Mouse (Mus musculus): ENCODE measurements around the gene Nptx1. TPM values are rescaled to one million over a fixed set of nuclear protein-coding genes. Genes with fewer than 3 reads are reported as not detected.

Gene Nptx1
- polyA plus RNA-seq (2015; fragmentation: Nextera tagmentation; extraction: Ambion mirVana) = 1.2 and 1.8 TPM in 2 replicates

- ATAC-seq (ENCODE audit: insufficient number of reproducible peaks, low FRiP score, low TSS enrichment, low read depth) = no peak
- peak within 1 kb of the TSS; percentile 37; the same call in 1 of the 2 replicates for H3K9ac ChIP-seq
- peaks cover 98% of the 10 kb centered on the region for H3K27me3 ChIP-seq
- H3K4me1 ChIP-seq = peaks cover 40% of the 10 kb centered on the region
- H3K4me2 ChIP-seq = peak within 1 kb of the TSS; percentile 99
- H3K36me3 ChIP-seq = no peaks in the 10 kb centered on the region
- under 1% methylated on average over 78 of the region's 90 CpGs for WGBS
- H3K4me3 ChIP-seq = peak within 1 kb of the TSS; percentile 52
- H3K9me3 ChIP-seq = no peaks in the 10 kb centered on the region
- no peak within 1 kb of the TSS for H3K27ac ChIP-seq
Observed at GRCm38 (mm10) chr11:119547183-119547921, at the start of gene Nptx1. Gene Nptx1 (minus strand): TSS chr11:119547753.

DNA sequence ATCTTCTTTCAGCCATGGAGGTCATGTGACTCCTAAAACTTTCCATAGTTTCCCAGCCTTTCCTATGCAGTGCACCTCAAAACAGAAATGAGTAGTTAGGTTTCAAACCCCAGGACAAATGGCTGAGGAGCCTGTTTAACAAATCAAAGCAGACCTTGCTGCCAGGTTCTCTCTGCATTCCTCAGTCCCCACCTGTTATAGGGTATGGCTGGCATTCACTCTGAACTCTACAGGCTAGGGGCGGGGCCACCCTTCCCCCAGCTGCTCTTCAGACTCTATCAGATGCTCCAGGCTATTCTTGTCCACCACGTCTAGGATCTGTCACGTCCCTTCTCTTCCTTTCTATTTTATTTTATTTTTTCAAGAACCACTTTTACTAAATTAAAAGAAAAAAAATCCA lies 46.4 kb upstream of the Nptx1 start:
- 21% methylated on average over 3 of the region's 3 CpGs for WGBS
- Histone ChIP-seq H3K36me3 (no peaks in the 10 kb centered on the region), H3K27ac (no peak overlapping the region), H3K9me3 (no peaks in the 10 kb centered on the region), H3K27me3 (peaks cover 9% of the 10 kb centered on the region; the same call in 1 of the 2 replicates), H3K4me3 (no peak overlapping the region), H3K4me2 (no peak overlapping the region), H3K9ac (no peak overlapping the region), H3K4me1 (peaks cover 11% of the 10 kb centered on the region; the same call in 1 of the 2 replicates)
- ATAC-seq (ENCODE audit: insufficient number of reproducible peaks, low FRiP score, low TSS enrichment, low read depth) = no peak

DNA sequence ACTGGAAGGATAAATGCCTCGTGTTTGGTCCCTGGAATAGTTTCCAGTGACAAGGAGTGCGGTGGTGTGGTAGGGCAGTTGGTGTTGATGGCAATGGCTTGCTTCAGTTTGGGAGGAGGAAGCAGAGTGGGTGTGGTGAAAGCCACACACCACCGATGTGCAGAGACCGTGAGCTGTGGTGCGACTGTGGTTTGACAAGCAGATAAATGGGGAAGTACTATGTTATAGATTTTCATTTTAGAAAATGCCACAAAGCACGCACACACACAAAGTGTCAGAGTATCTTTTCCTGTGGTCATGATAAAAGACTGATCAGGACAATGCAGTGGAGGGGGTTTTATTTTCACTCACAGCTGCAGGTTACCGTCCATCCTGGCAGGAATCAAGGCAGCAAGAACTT lies 41.7 kb upstream of the Nptx1 start:
- no peaks in the 10 kb centered on the region for H3K9me3 ChIP-seq
- H3K4me1 ChIP-seq = peaks cover 17% of the 10 kb centered on the region; the same call in 1 of the 2 replicates
- no peak for ATAC-seq (ENCODE audit: insufficient number of reproducible peaks, low FRiP score, low TSS enrichment, low read depth)
- no peak overlapping the region for H3K4me2 ChIP-seq
- 84% methylated on average over 7 of the region's 7 CpGs for WGBS
- H3K4me3 ChIP-seq = no peak overlapping the region
- H3K27ac ChIP-seq = no peak overlapping the region
- H3K36me3 ChIP-seq = no peaks in the 10 kb centered on the region
- peaks cover 9% of the 10 kb centered on the region; the same call in 1 of the 2 replicates for H3K27me3 ChIP-seq
- no peak overlapping the region for H3K9ac ChIP-seq

- H3K27me3 ChIP-seq = no peaks in the 10 kb centered on the region
- H3K4me1 ChIP-seq = peaks cover 6% of the 10 kb centered on the region; the same call in 1 of the 2 replicates
- no peak for ATAC-seq (ENCODE audit: insufficient number of reproducible peaks, low FRiP score, low TSS enrichment, low read depth)
- H3K36me3 ChIP-seq = no peaks in the 10 kb centered on the region
- no peak overlapping the region for H3K4me3 ChIP-seq
- H3K4me2 ChIP-seq = no peak overlapping the region
- H3K9ac ChIP-seq = no peak overlapping the region
- H3K9me3 ChIP-seq = no peaks in the 10 kb centered on the region
- H3K27ac ChIP-seq = no peak overlapping the region
- 44% methylated on average over 5 of the region's 5 CpGs for WGBS
Observed at GRCm38 (mm10) chr11:119587112-119587511, 39.6 kb upstream of the Nptx1 start.

- Histone ChIP-seq H3K4me1 (peaks cover 6% of the 10 kb centered on the region; the same call in 1 of the 2 replicates), H3K9ac (no peak overlapping the region), H3K9me3 (no peaks in the 10 kb centered on the region), H3K4me3 (no peak overlapping the region), H3K27ac (no peak overlapping the region), H3K27me3 (no peaks in the 10 kb centered on the region), H3K36me3 (no peaks in the 10 kb centered on the region), H3K4me2 (no peak overlapping the region)
- WGBS = 86% methylated on average over 4 of the region's 4 CpGs
- no peak for ATAC-seq (ENCODE audit: insufficient number of reproducible peaks, low FRiP score, low TSS enrichment, low read depth)
Observed at GRCm38 (mm10) chr11:119586511-119586910, 39.0 kb upstream of the Nptx1 start.

DNA sequence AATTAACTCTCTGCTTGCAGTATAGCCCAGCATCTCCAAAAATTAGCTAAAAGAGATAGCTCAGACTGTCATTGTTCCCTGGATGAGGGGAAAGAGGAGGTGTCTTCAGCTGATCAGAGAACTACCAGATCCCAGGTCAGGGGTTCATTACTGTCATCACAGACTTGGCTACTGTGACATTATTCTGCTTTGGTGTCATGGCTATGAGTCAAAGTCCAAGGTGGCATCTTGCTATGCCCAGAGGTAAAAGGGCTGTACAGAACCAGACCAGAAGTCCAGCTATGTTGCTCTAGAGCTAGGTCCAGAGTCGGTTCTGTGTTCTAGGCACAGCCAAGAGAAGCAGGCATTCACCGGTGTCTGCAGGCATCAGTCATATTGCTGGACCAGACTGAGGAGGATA lies 30.2 kb upstream of the Nptx1 start:
- WGBS = 82% methylated on average over 2 of the region's 2 CpGs
- Histone ChIP-seq H3K9ac (no peak overlapping the region), H3K4me2 (no peak overlapping the region), H3K4me3 (no peak overlapping the region), H3K9me3 (no peaks in the 10 kb centered on the region), H3K36me3 (no peaks in the 10 kb centered on the region), H3K27me3 (no peaks in the 10 kb centered on the region; the same call in 1 of the 2 replicates), H3K27ac (no peak overlapping the region), H3K4me1 (peaks cover 9% of the 10 kb centered on the region)
- no peak for ATAC-seq (ENCODE audit: insufficient number of reproducible peaks, low FRiP score, low TSS enrichment, low read depth)

DNA sequence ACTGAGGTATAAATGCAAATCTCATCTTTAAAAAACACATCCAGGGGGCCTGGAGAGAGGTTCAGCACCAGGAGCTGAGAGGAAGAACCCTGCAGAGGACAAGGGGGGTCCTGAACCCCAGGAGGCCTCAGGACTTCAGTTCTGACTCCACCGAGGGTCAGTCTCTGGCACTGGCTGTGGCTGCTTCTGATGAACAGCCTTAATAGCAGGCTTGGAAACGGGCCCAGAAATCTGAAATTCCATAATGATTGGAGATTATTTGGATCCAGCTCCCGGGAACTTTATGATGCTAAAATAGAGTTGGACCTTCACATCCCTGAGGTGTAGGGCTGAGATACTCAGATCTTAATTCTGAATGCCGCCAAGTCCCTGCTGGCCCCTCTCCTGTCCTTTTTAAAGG lies 29.3 kb upstream of the Nptx1 start:
- H3K4me2 ChIP-seq = no peak overlapping the region
- H3K36me3 ChIP-seq = no peaks in the 10 kb centered on the region
- H3K27me3 ChIP-seq = no peaks in the 10 kb centered on the region; the same call in 1 of the 2 replicates
- no peak overlapping the region for H3K4me3 ChIP-seq
- H3K27ac ChIP-seq = no peak overlapping the region
- H3K9ac ChIP-seq = no peak overlapping the region
- ATAC-seq (ENCODE audit: insufficient number of reproducible peaks, low FRiP score, low TSS enrichment, low read depth) = no peak
- 11% methylated on average over 4 of the region's 4 CpGs for WGBS
- no peaks in the 10 kb centered on the region for H3K9me3 ChIP-seq
- H3K4me1 ChIP-seq = peaks cover 9% of the 10 kb centered on the region

DNA sequence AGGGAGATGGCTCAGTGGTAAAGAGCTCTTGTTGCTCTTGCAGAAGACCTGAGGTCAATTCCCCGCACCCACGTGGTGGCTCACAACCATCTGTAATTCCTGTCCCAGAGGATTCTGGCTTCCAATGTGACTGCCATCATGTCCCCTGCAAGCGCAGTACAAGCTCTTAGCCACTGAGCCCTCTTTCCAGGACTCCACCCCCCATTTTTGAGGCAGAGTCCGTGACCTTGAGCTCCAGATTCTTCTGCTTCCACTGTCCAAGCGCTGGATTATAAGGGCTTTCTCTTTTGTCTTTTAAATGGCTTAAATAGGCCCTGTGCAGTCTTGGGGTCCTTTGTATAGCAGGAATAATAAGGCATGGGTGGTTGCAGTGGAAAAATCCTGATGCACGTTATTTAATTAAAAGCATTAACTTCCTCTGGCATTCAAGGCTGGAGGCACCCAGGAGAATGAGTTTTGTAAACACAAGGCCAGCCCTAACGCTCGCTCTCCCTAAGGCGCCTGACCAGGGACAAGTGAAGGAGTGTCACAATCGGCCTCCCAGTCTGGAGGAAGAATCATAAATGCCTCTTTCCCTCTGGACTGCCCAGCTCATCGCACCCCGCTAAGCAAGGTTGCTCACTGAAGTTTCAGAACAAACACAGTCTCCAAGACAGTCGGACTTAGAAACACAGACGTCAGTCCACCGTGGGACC lies 24.9 kb upstream of the Nptx1 start:
- Histone ChIP-seq H3K9me3 (no peaks in the 10 kb centered on the region), H3K4me3 (no peak overlapping the region), H3K4me1 (peaks cover 8% of the 10 kb centered on the region), H3K27me3 (no peaks in the 10 kb centered on the region; the same call in 1 of the 2 replicates), H3K27ac (no peak overlapping the region), H3K36me3 (no peaks in the 10 kb centered on the region), H3K9ac (no peak overlapping the region), H3K4me2 (no peak overlapping the region)
- 68% methylated on average over 15 of the region's 15 CpGs for WGBS
- ATAC-seq (ENCODE audit: insufficient number of reproducible peaks, low FRiP score, low TSS enrichment, low read depth) = no peak

DNA sequence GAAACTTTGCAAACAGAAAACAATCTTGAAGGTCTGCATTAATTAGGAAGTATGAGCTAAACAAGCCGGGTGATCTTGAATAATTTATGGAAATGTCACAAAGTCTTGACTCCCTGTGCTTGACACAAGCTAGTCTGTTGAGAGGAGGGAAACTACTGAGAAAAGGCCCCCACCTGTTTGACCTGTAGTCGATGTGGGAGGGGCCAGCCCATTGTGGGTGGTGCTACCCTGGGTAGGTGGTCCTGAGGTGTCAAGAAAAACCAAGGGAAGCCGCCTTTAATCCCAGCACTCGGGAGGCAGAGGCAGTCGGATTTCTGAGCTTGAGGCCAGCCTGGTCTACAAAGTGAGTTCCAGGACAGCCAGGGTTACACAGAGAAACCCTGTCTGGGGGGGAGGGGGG lies 18.6 kb upstream of the Nptx1 start:
- peaks cover 9% of the 10 kb centered on the region; the same call in 1 of the 2 replicates for H3K4me1 ChIP-seq
- H3K4me2 ChIP-seq = no peak overlapping the region
- no peak overlapping the region for H3K4me3 ChIP-seq
- peaks cover 36% of the 10 kb centered on the region for H3K27me3 ChIP-seq
- ATAC-seq (ENCODE audit: insufficient number of reproducible peaks, low FRiP score, low TSS enrichment, low read depth) = no peak
- H3K27ac ChIP-seq = no peak overlapping the region
- H3K9ac ChIP-seq = no peak overlapping the region
- WGBS = 46% methylated on average over 5 of the region's 5 CpGs
- no peaks in the 10 kb centered on the region for H3K36me3 ChIP-seq
- H3K9me3 ChIP-seq = no peaks in the 10 kb centered on the region

GRCm38 (mm10) chr11:119565684-119566083 lies 18.1 kb upstream of the Nptx1 start:
- H3K27ac ChIP-seq = no peak overlapping the region
- no peak overlapping the region for H3K9ac ChIP-seq
- H3K4me2 ChIP-seq = no peak overlapping the region
- H3K36me3 ChIP-seq = no peaks in the 10 kb centered on the region
- H3K4me3 ChIP-seq = no peak overlapping the region
- H3K4me1 ChIP-seq = peaks cover 9% of the 10 kb centered on the region; the same call in 1 of the 2 replicates
- WGBS = 33% methylated on average over 10 of the region's 10 CpGs
- no peaks in the 10 kb centered on the region for H3K9me3 ChIP-seq
- peaks cover 36% of the 10 kb centered on the region for H3K27me3 ChIP-seq
- ATAC-seq (ENCODE audit: insufficient number of reproducible peaks, low FRiP score, low TSS enrichment, low read depth) = no peak

GRCm38 (mm10) chr11:119565021-119565420 lies 17.5 kb upstream of the Nptx1 start:
- Histone ChIP-seq H3K4me1 (peaks cover 9% of the 10 kb centered on the region; the same call in 1 of the 2 replicates), H3K27ac (no peak overlapping the region), H3K36me3 (no peaks in the 10 kb centered on the region), H3K27me3 (peaks cover 36% of the 10 kb centered on the region), H3K4me3 (no peak overlapping the region), H3K9me3 (no peaks in the 10 kb centered on the region), H3K9ac (no peak overlapping the region), H3K4me2 (no peak overlapping the region)
- 60% methylated on average over 7 of the region's 7 CpGs for WGBS
- ATAC-seq (ENCODE audit: insufficient number of reproducible peaks, low FRiP score, low TSS enrichment, low read depth) = no peak

- H3K36me3 ChIP-seq = no peaks in the 10 kb centered on the region
- peaks cover 11% of the 10 kb centered on the region for H3K4me1 ChIP-seq
- no peak overlapping the region for H3K27ac ChIP-seq
- no peak overlapping the region for H3K4me2 ChIP-seq
- no peak for ATAC-seq (ENCODE audit: insufficient number of reproducible peaks, low FRiP score, low TSS enrichment, low read depth)
- no peaks in the 10 kb centered on the region for H3K9me3 ChIP-seq
- peaks cover 36% of the 10 kb centered on the region for H3K27me3 ChIP-seq
- no peak overlapping the region for H3K9ac ChIP-seq
- WGBS = 82% methylated on average over 10 of the region's 10 CpGs
- H3K4me3 ChIP-seq = no peak overlapping the region
Observed at GRCm38 (mm10) chr11:119564383-119564782, 16.8 kb upstream of the Nptx1 start.

Measured in limb, embryonic 15.5 days (tissue).